Mouse (Mus musculus): ENCODE results near the gene Gm20425.

GRCm38 (mm10) chr9:103243640-103244039 is 13.5 kb upstream of the Gm20425 start:
- TF ChIP-seq CTCF (conservative IDR thresholded peaks at IDR 0.05; ENCODE audit: low read length) (no peak), POU5F1 (IDR thresholded peaks at IDR 0.05; ENCODE audit: borderline replicate concordance, low read length) (no peak)
